Mouse (Mus musculus) heart, adult 2 months (tissue): ENCODE results near the gene Theg.

Source experiments
- CTCF ChIP-seq: fragments of 200-600 bp; IDR thresholded peaks from 2 replicates; pipeline ENCODE4 v1.8.1; 2022; ENCODE audit warnings: antibody characterized with exemption, mild to moderate bottlenecking, moderate library complexity
- EP300 ChIP-seq: fragments of 200-500 bp; IDR thresholded peaks from 2 replicates; pipeline ENCODE4 v1.6.1; 2011; ENCODE audit warnings: low read depth, low read length, control low read depth; ENCODE audit not compliant: insufficient read depth

GRCm38 (mm10) chr10:79544631-79545030, 42.5 kb downstream of the Theg start:
- TF ChIP-seq CTCF (no peak), EP300 (no peak)
